Mouse (Mus musculus) lung, postnatal 14 days (tissue): ENCODE results near the gene Ppt2.

Experiments
- DNase-seq: peaks from one replicate; pipeline ENCODE4 v3.0.0; 2021

The Ppt2 gene

DNA sequence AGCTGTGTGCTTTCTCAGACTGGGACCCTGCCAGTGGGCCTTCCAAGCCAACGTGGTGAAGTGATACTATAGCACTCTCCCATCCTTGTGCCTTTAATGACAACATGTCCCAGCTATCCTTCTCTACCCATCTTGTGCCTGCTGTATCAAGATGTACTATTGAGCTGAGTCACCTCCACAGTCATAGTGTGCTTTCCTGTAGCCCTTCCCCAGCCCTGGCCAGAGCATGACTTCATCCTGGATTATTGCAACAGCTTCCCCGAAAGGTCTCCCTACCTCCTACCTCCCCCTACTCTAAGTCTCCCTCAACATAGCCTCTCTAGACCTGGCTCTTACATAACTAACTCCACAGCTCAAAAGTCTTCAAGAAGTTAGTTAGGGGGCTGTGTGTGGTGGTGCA, 7.4 kb upstream of the Ppt2 start:
- DNase-seq, result no peak

DNA sequence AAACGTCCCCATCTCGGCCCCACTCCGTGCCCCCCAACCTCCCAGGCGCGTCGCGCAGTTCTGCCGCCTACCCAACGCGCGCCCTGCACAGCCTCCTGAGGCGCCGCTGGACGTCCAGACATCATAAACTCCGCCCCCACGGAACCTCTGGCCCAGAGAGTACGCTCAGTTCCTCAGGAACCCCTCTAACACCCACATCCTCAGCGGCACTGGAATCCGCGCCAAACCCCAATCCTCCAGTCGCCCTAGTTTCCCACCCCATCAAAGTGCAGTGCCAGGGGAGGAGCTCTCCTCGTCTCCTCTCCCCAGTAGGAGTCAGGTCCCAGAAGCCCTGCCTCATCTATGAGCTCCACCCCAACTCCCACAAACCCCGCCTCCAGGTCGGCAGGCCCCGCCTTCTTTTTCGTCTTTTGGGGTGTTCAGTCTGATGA, 4.0 kb upstream of the Ppt2 start:
- peak; percentile 81 for DNase-seq

DNA sequence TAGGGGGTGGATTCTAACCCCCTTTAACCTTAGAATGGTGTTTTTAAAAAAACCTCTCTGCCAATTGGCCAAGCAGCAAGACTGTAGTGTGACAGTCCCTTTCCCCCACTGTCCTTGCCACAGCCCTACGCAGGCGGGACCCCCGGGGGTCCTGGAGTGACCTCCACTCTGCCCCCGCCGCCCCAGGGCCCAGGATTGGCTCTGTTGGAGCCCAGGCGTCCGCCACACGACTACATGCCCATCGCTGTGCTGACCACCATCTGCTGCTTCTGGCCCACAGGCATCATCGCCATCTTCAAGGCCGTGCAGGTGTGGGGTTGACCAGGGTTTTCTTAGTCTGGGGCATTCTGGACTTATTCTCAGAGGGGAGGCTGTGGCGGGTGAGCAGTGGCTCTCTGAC, 3.3 kb upstream of the Ppt2 start:
- DNase-seq, result no peak

DNA sequence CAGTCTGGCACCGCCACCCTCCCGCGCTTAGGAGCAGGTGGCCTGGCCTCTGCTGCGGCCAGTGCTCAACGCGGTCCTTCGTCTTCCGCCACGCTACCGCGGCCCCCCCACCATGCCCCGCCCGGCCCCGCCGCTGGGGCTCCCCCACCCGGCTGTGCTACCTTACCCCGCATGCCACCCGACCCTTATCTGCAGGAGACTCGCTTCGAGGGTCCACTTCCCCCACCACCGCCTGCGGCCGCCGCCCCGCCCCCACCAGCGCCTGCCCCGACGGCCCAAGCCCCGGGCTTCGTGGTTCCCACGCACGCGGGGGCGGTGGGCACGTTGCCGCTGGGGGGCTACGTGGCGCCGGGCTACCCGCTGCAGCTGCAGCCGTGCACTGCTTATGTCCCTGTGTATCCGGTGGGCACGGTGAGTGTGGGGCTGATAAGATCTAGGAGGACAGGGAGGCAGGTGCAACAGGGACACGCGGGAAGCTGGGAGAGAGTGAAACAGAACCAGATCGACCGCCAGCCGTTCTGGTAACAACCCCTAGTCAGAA, 2.5 kb upstream of the Ppt2 start:
- DNase-seq, result no peak

DNA sequence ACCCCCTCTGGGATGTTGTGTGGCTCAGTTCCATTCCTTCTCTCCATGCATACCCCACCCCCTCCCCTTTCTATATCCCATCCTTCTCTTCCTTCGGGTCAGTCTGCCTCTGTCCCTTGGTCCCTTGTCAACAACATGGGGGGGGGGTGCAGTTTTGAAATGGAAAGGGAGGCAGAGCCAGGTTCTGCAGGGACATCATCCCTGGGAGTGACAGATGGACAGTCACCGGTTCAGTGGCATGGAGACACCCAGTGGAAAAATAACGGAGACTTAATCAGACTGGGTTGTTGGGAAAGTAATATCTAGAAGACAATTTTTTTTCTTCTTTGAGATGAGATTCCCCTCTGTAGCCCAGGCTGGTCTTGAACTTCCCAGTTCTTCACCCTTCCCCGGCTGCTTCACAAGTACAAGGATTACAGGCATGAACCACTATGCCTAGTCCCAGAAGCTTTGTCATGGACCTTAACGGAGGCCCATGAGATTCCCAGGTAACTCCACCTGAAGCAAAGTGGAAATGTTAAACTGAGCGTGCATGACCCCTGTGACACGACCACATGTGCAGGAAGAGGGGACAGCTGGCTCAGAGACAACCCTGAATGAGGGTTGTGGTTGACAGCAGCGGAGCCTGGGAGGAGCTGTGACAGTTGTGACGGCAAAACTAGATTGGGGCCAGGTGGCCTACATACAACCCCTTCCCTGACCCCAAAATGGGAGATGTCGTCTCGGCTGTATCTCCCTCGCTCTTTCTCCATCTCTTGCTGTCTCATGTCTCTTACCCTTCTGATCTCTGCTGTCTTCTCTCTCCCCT, 1.7 kb upstream of the Ppt2 start:
- DNase-seq, result no peak

DNA sequence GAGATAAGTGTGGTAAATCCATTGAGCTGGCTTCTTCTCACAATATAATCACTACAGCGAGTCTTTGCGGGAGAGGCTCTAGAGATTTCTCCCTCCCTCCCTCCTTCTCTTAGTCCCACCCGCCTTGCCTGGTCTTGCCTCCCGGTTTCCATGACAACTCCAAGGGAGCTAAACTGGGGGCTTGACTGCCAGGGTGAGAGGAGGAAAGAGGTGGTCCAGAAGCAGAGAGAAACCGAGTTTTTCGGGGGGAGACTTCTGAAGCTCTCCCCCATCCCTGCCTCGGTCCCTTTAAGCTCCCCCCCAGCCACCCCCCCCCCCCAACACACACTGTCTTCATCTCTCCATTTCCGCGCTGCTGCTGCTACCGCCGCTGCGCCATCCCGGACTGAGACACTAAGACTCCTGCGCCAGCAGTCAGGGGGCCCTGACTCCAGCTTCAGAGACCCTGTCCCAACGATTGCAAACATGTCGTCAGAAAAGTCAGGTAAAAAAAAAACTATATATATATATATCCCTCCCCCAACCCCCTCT, 976 bp upstream of the Ppt2 start, which contains the start of gene Prrt1:
Gene Prrt1, plus strand, starts transcription at position 313 of the 531 bp plus-strand sequence.
- no peak for DNase-seq

- DNase-seq, result no peak
Measured at GRCm38 (mm10) chr17:34628644-34628967, 296 bp upstream of the Ppt2 start.

- DNase-seq, result peak; percentile 84
Measured at GRCm38 (mm10) chr17:34627093-34627942, 992 bp downstream of the Ppt2 start.

DNA sequence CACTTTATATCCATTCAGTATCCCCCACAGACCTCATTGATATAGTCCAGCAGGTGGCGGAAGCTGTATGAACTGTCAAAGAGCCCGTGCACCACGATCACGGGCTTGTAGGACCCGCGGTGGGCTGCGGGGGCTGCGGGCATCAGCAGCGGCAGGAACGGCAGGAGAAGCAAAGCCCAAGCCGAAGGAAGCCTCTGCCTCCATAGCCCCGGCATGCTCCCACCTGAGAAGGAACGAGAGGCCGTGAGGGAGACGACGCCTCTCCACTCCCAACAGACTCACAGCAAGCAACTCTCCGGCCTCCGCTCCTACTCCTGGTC, 1.6 kb downstream of the Ppt2 start:
- DNase-seq, result no peak

- no peak for DNase-seq
Measured at GRCm38 (mm10) chr17:34626062-34626772, 2.1 kb downstream of the Ppt2 start.

- DNase-seq, result no peak
Measured at GRCm38 (mm10) chr17:34624981-34625380, 3.3 kb downstream of the Ppt2 start.

- DNase-seq, result no peak
Measured at GRCm38 (mm10) chr17:34623161-34623560, 5.1 kb downstream of the Ppt2 start.

DNA sequence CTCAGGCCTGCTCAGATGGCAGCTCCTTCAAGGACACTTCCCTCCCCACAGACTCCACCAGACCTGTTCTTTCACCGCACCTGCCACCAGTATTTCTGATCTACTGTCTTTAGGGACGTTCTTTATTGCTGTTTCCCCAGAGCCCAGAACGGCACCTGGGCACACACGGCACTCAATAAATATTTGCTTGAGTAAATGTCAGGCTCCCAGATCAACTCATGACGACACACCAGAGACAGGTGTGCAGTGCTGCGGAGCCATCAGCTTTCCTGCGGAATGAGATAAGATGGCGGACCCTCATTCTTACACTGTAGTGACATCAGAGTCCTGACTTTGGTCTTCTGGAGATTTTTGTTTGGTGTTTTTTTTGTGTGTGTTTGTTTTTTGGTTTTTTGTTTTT, 7.3 kb downstream of the Ppt2 start:
- no peak for DNase-seq

DNA sequence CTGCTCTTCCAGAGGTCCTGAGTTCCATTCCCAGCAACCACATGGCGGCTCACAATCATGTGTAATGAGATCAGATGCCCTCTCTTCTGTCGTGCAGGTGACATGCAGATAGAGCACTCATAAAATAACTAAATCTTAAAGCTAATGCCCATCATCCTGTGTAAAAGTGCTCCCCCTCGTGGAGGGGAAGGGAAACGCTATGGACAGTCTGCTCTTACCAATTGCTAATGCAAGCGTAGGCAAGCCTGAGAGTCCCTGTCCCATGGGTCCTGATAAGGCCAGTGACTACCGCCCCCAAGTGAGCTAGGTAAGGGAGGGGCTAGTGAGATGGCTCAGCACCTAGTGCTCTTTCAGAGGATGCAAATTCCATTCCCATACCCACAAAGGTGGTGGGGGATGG, 9.3 kb downstream of the Ppt2 start:
- peak; percentile 87 for DNase-seq

DNA sequence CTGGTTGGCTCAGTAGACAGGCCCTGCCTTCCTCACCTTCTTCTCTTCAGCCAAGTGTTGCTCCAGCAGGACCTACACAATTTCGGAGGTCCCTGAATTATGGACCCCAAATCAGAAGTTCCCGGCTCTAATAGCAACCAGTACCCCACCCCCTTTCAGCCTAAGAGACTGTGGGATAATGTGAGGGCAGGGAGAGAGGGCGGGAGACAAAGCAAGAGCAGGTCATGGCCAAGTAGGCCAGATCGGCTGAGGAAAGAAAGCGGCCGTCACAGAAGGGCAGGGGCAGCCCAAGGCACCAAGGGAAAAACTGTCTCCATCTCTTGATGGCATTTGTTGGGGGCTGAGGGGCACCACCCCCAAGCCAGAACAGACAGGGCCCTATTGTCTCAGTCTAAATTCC, 12.4 kb downstream of the Ppt2 start, which contains the start of gene Egfl8:
Gene Egfl8, minus strand, starts transcription at position 101 of the 400 bp plus-strand sequence.
- DNase-seq, result no peak

DNA sequence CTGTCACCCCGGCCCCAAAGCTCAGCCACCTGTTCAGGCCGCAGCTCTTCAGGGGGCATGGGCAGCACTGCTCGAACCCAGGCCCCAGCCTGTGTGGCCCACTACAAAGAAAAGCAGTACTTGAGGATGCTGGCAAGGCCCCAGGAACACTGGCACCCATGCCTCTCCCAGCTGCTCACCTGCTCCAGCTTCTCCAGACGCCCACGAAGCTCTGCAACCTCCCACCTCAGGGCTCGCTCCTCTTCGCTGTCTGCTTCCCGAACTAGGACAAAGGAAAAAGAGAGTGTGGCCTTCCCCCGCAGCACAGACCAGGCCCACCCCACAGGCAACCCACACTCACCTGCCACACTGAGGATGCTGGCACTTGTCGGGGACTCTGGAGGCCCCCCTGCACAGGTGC, 14.5 kb downstream of the Ppt2 start:
- DNase-seq, result no peak

DNA sequence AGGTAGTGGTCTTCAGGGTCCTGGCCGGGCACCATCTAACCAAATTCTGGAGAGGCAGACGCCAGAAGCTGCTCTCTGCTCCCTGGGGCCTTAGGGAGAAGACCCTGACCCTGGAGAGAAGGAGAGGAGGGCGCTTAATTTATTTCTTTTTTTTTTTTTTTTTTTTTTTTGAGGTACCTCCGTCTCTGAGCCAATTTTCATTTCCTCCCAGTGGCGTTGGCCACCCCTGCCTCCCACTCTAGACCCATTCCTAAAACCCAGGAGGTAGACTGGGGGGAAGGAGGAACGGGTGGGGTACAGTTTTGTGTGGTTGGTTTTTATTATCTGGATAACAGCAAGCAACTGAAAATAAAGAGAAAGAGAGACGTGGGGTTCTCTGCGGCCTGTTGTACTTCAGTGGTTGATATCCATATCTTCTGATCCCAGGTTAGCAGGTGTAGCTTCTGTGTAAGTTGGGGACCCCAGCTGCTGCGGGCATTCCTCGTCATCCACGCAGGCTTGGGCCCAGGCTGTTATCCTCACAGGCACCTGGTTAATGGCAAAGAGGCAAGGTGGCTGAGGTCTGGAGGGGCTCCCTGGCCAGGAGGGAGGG, 15.2 kb downstream of the Ppt2 start:
- DNase-seq, result no peak

- DNase-seq, result no peak
Measured at GRCm38 (mm10) chr17:34611050-34611449, 17.3 kb downstream of the Ppt2 start.

DNA sequence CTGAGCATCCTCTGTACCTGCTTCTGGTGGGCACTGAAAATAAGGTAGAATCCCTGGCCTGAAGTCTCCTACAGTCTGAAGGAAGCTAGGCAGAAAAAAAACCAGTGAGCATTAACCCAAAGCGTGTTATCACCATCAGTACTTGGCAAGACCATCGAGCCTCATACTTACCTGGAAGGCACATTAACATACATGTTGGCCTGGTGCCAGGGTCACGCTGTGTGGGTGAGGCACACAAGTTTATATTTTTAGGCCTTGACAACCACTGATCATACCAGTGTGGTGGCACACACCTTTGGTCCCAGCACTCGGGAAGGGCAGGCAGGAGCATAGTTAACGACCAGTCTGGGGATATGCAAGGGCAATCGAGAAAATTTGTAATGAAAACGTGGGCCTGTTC, 20.3 kb downstream of the Ppt2 start:
- DNase-seq, result no peak

DNA sequence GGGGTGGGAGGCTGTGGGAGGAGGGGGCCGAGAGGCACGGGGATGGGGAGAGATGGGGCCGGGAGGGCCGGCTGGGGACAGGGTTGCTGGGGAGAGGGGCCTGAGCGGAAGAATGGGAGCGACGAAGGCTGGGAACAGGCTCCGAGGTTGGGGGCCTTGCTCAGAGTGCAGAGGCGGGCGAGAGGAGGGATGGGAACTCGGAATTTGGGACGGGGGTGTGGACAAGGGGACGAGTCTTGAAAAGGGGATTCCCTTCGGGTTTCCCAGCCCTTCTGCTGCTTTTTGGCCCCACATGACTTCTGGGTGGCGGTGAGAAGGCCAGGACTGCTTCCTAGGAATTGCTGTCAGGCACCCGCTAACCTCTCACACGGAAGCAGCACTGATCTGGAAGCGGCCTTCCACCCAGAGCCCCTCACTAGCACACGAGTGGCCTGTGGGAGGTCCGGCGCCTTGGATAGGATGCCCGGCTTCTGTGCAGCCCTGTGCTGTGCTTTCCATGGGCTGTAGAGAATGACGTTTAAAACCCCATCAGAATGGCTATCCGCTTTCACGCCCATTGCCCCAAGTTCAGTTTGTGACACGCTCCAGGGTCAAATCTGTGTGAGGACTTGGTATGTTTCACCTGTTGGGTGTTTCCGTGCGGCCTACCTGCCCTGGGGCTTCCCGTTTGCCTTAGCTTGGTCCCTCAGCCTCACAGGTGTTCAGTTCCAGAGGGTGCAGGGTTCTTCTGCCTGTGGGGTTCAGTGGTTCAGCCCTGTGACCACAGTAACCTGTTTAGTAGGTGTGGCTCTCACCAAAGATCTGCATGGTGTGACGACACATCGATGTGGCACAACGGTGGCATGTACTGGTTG, 21.9 kb downstream of the Ppt2 start:
- no peak for DNase-seq

GRCm38 (mm10) chr17:34605609-34606008, 22.7 kb downstream of the Ppt2 start:
- DNase-seq, result peak; percentile 98
